Mouse (Mus musculus): ENCODE results near the gene Lrp2. TPM values are rescaled to one million over a fixed set of nuclear protein-coding genes. Genes with fewer than 3 reads are reported as not detected.

Gene Lrp2
- polyA plus RNA-seq, 1 experiment from 2014 or later: 0.59 TPM

DNA sequence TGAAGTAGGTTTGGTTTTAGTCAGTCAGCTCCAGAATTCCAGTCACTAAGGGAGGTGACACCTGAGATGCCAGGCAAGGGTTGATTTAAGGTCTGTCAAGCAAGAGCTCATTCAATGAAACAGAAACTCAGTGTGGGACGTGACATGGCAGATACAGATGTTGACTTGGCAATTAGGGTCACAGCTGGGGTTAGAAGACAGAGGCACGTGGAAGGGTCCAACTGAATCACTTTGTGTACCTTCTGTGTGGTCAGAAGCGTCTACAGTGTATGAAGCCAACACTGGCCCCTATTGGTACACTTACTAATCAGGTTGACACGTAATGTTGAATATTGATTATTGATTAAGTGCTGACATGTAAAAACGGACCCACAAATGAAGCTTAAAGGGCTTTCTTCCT lies 161.0 kb downstream of the Lrp2 start:
- no peak overlapping the region for H3K4me3 ChIP-seq
- no peaks in the 10 kb centered on the region for H3K4me1 ChIP-seq (replicated peaks)
- H3K9me3 ChIP-seq: no peaks in the 10 kb centered on the region
- no peaks in the 10 kb centered on the region for H3K27me3 ChIP-seq
- no peak overlapping the region for H3K27ac ChIP-seq (replicated peaks)
- H3K36me3 ChIP-seq: no peaks in the 10 kb centered on the region
- no peak overlapping the region for H3K9ac ChIP-seq
- WGBS: 61% methylated on average over 5 of the region's 5 CpGs
- no peak for ATAC-seq (ENCODE audit: low read depth)
- H3K4me2 ChIP-seq: no peak overlapping the region

DNA sequence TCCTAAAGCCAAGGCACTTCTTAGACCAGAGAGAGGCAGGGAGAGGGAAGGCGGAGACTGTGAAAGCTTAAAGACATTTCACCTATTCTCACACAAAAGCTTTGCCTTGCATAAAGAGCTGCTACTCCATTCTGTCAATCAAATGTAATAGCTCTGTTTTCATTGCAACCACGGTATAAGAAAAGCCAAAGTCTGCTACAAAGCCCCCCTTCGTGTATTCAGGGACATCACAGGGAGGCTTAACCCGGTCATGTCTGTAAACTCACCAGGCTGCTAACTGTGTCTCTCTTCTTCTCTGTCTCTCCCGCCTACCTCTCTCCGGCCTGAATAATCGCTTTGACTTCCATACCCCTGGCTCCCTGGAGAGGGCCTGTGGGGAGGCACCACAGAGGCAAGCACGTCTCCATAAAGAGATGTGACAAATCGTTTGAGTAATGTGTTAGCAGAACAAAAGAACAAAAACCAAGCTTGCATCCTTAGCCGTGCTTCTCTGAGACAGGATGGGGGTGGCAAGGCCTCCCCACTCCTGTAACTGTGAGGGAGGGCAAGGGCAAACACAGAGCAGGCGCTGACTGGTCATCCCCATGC lies 167.5 kb downstream of the Lrp2 start:
- Histone ChIP-seq H3K4me2 (peak overlapping the region; percentile 29), H3K27me3 (no peaks in the 10 kb centered on the region), H3K4me3 (no peak overlapping the region), H3K27ac (replicated peaks) (no peak overlapping the region), H3K9ac (no peak overlapping the region), H3K9me3 (no peaks in the 10 kb centered on the region), H3K36me3 (no peaks in the 10 kb centered on the region), H3K4me1 (replicated peaks) (peaks cover 16% of the 10 kb centered on the region)
- peak; percentile 79 for ATAC-seq (ENCODE audit: low read depth)
- 3% methylated on average over 11 of the region's 11 CpGs for WGBS

GRCm38 (mm10) chr2:69415070-69415469 lies 170.8 kb downstream of the Lrp2 start:
- H3K9ac ChIP-seq: no peak overlapping the region
- no peaks in the 10 kb centered on the region for H3K9me3 ChIP-seq
- ATAC-seq (ENCODE audit: low read depth): no peak
- 92% methylated on average over 6 of the region's 6 CpGs for WGBS
- no peak overlapping the region for H3K4me2 ChIP-seq
- peaks cover 16% of the 10 kb centered on the region for H3K4me1 ChIP-seq (replicated peaks)
- no peak overlapping the region for H3K27ac ChIP-seq (replicated peaks)
- no peaks in the 10 kb centered on the region for H3K27me3 ChIP-seq
- H3K4me3 ChIP-seq: no peak overlapping the region
- H3K36me3 ChIP-seq: no peaks in the 10 kb centered on the region

- H3K36me3 ChIP-seq: no peaks in the 10 kb centered on the region
- WGBS: 97% methylated on average over 10 of the region's 10 CpGs
- ATAC-seq (ENCODE audit: low read depth): no peak
- no peak overlapping the region for H3K4me2 ChIP-seq
- no peak overlapping the region for H3K4me3 ChIP-seq
- H3K27ac ChIP-seq (replicated peaks): no peak overlapping the region
- no peaks in the 10 kb centered on the region for H3K9me3 ChIP-seq
- H3K4me1 ChIP-seq (replicated peaks): peaks cover 16% of the 10 kb centered on the region
- H3K9ac ChIP-seq: no peak overlapping the region
- no peaks in the 10 kb centered on the region for H3K27me3 ChIP-seq
Observed at GRCm38 (mm10) chr2:69414539-69414938, 171.3 kb downstream of the Lrp2 start.

DNA sequence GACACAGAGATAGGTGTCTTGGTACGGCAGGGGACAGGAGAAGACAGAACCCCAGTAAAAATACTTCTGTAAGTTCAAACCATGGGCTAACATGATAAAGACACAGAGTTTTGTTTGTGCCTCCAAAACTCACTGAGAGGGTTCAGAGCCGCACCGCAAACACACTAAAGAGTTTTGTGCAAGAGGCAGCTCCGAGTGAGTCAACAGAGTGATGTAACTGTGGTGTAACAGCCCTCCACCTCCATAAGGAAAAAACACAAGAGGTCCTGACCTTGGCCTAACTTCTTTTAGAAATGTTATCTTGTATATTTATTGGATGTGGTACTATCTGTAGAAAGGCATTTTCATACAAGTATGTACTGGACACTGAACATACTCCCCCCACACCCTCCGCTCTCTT lies 180.2 kb downstream of the Lrp2 start:
- no peak for ATAC-seq (ENCODE audit: low read depth)
- no peaks in the 10 kb centered on the region for H3K27me3 ChIP-seq
- H3K4me2 ChIP-seq: no peak overlapping the region
- no peak overlapping the region for H3K9ac ChIP-seq
- no peaks in the 10 kb centered on the region for H3K4me1 ChIP-seq (replicated peaks)
- 98% methylated on average over 5 of the region's 5 CpGs for WGBS
- H3K4me3 ChIP-seq: no peak overlapping the region
- H3K36me3 ChIP-seq: no peaks in the 10 kb centered on the region
- no peak overlapping the region for H3K27ac ChIP-seq (replicated peaks)
- no peaks in the 10 kb centered on the region for H3K9me3 ChIP-seq

- Histone ChIP-seq H3K9me3 (no peaks in the 10 kb centered on the region), H3K27ac (replicated peaks) (no peak overlapping the region), H3K36me3 (no peaks in the 10 kb centered on the region), H3K4me1 (replicated peaks) (no peaks in the 10 kb centered on the region), H3K4me3 (no peak overlapping the region), H3K27me3 (no peaks in the 10 kb centered on the region), H3K9ac (no peak overlapping the region), H3K4me2 (no peak overlapping the region)
- 86% methylated on average over 7 of the region's 7 CpGs for WGBS
- no peak for ATAC-seq (ENCODE audit: low read depth)
Observed at GRCm38 (mm10) chr2:69402309-69402708, 183.6 kb downstream of the Lrp2 start.

DNA sequence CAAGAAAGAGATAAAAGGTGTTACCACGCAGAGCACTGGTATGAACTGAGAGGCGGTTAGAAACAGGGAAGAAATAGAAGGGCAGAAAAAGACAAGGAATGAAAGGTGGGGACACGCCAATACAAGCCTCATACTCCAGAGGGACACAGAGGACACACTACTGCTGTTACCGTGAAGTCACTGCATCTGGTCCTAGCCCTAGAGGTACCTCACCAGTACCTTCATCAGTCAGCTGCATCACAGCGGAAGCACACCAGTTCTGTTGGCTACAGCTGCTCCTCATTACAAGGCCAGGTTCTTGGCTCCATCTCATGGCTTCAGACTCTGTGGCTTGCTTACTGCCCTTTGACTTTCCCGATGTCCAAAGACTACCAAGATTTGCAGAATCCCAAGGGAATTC lies 184.0 kb downstream of the Lrp2 start:
- Histone ChIP-seq H3K27me3 (no peaks in the 10 kb centered on the region), H3K4me3 (no peak overlapping the region), H3K9ac (no peak overlapping the region), H3K4me1 (replicated peaks) (no peaks in the 10 kb centered on the region), H3K27ac (replicated peaks) (no peak overlapping the region), H3K9me3 (no peaks in the 10 kb centered on the region), H3K36me3 (no peaks in the 10 kb centered on the region), H3K4me2 (no peak overlapping the region)
- WGBS: 88% methylated on average over 6 of the region's 6 CpGs
- no peak for ATAC-seq (ENCODE audit: low read depth)

GRCm38 (mm10) chr2:69400866-69401604 lies 184.8 kb downstream of the Lrp2 start:
- H3K9ac ChIP-seq: no peak overlapping the region
- no peaks in the 10 kb centered on the region for H3K27me3 ChIP-seq
- no peak overlapping the region for H3K4me2 ChIP-seq
- no peak for ATAC-seq (ENCODE audit: low read depth)
- H3K9me3 ChIP-seq: no peaks in the 10 kb centered on the region
- H3K4me3 ChIP-seq: no peak overlapping the region
- no peaks in the 10 kb centered on the region for H3K36me3 ChIP-seq
- H3K27ac ChIP-seq (replicated peaks): no peak overlapping the region
- WGBS: 81% methylated on average over 7 of the region's 7 CpGs
- H3K4me1 ChIP-seq (replicated peaks): no peaks in the 10 kb centered on the region

- Histone ChIP-seq H3K27ac (replicated peaks) (no peak overlapping the region), H3K27me3 (no peaks in the 10 kb centered on the region), H3K4me2 (no peak overlapping the region), H3K4me1 (replicated peaks) (no peaks in the 10 kb centered on the region), H3K4me3 (no peak overlapping the region), H3K36me3 (no peaks in the 10 kb centered on the region), H3K9ac (no peak overlapping the region), H3K9me3 (no peaks in the 10 kb centered on the region)
- no peak for ATAC-seq (ENCODE audit: low read depth)
- WGBS: 84% methylated on average over 12 of the region's 12 CpGs
Observed at GRCm38 (mm10) chr2:69396760-69397435, 189.0 kb downstream of the Lrp2 start.

GRCm38 (mm10) chr2:69395597-69396248 lies 190.1 kb downstream of the Lrp2 start:
- no peaks in the 10 kb centered on the region for H3K4me1 ChIP-seq (replicated peaks)
- H3K9me3 ChIP-seq: no peaks in the 10 kb centered on the region
- no peak overlapping the region for H3K27ac ChIP-seq (replicated peaks)
- no peak overlapping the region for H3K9ac ChIP-seq
- 30% methylated on average over 9 of the region's 9 CpGs for WGBS
- ATAC-seq (ENCODE audit: low read depth): no peak
- H3K4me2 ChIP-seq: no peak overlapping the region
- H3K4me3 ChIP-seq: no peak overlapping the region
- H3K36me3 ChIP-seq: no peaks in the 10 kb centered on the region
- H3K27me3 ChIP-seq: no peaks in the 10 kb centered on the region

GRCm38 (mm10) chr2:69393947-69394346 lies 191.9 kb downstream of the Lrp2 start:
- Histone ChIP-seq H3K4me2 (no peak overlapping the region), H3K27me3 (no peaks in the 10 kb centered on the region), H3K9me3 (no peaks in the 10 kb centered on the region), H3K27ac (replicated peaks) (no peak overlapping the region), H3K4me1 (replicated peaks) (no peaks in the 10 kb centered on the region), H3K9ac (no peak overlapping the region), H3K36me3 (no peaks in the 10 kb centered on the region), H3K4me3 (no peak overlapping the region)
- 93% methylated on average over 2 of the region's 2 CpGs for WGBS
- ATAC-seq (ENCODE audit: low read depth): no peak

DNA sequence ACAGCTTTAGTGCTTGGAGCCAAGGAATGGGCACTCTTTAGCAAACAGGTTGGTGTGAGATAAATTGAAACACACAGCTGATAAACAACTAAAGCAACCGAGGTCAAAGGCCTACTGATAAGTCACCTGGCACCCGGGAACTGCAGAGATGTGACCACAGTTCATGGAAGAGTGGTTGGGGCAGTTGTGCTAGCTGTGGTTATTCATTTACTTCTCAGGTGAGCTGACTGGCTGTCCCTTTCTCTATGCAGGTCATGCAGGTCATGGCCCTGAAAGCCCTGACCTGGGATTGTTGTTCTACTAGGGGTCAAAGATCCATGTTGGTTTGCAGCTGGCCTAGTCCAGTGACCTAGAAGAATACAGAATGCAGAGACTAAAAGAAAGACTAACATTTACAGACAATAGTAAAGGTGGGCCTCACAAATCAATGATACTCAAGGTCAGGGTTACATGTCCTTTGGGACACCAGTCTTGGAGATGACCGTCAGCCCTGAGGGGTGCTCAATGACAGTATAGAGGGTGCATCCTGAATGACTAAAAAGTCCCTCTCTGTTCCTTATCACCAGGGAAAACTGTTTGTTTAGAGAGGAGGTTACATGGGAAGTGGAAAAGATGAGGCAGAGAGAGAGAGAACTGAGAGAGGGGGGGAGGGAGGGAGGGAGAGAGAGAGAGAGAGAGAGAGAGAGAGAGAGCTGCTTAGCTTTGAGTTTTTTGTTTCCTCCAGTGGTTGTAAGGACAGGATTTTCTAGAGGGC lies 199.6 kb downstream of the Lrp2 start:
- no peaks in the 10 kb centered on the region for H3K36me3 ChIP-seq
- no peaks in the 10 kb centered on the region for H3K9me3 ChIP-seq
- H3K27me3 ChIP-seq: no peaks in the 10 kb centered on the region
- WGBS: 89% methylated on average over 3 of the region's 3 CpGs
- H3K9ac ChIP-seq: no peak overlapping the region
- no peak overlapping the region for H3K27ac ChIP-seq (replicated peaks)
- no peak overlapping the region for H3K4me2 ChIP-seq
- no peaks in the 10 kb centered on the region for H3K4me1 ChIP-seq (replicated peaks)
- no peak overlapping the region for H3K4me3 ChIP-seq
- ATAC-seq (ENCODE audit: low read depth): no peak
